Mouse (Mus musculus) cerebellum, adult 2 months (tissue): ENCODE data around the gene Dst. TPM values are rescaled to one million over a fixed set of nuclear protein-coding genes. Genes with fewer than 3 reads are reported as not detected.

Source experiments
- DNase-seq, 2 experiments: peaks; one replicate each; pipeline ENCODE4 v3.0.0; 2021
- H3K27ac ChIP-seq: fragments of 200-500 bp; 2 replicates; pipeline ENCODE4 v1.5.1; 2012; ENCODE audit warnings: low read length, control low read depth, inconsistent platforms; ENCODE audit not compliant: insufficient read depth
- H3K27me3 ChIP-seq: fragments of 200-500 bp; 2 replicates; pipeline ENCODE4 v1.6.1; 2012; ENCODE audit warnings: inconsistent platforms, mild to moderate bottlenecking, low read length, moderate library complexity; ENCODE audit not compliant: control insufficient read depth, insufficient read depth
- H3K4me1 ChIP-seq: fragments of 200-500 bp; 2 replicates; pipeline ENCODE4 v1.6.1; 2011; ENCODE audit warnings: low read length; ENCODE audit not compliant: control insufficient read depth, insufficient read depth
- H3K4me3 ChIP-seq: fragments of 200-500 bp; replicated peaks from 2 replicates; pipeline ENCODE3; 2011; ENCODE audit warnings: mild to moderate bottlenecking, low read depth, low read length, control low read depth; ENCODE audit not compliant: insufficient read depth
- CTCF ChIP-seq: fragments of 200-500 bp; IDR thresholded peaks from 2 replicates; pipeline ENCODE4 v1.5.1; 2011; ENCODE audit warnings: low read depth, mild to moderate bottlenecking, control low read depth, low read length, moderate library complexity, borderline replicate concordance; ENCODE audit not compliant: insufficient read depth
- POLR2A ChIP-seq: fragments of 200-500 bp; IDR thresholded peaks from 2 replicates; pipeline ENCODE4 v1.6.1; 2011; ENCODE audit warnings: low read length, control low read depth, borderline replicate concordance; ENCODE audit not compliant: insufficient read depth
- WGBS: fragments of 180-500 bp; shearing (Covaris S2); methylation state at CpG from one replicate; pipeline ENCODE4 v1.1.7; 2018; 5-methylcytosine and 5-hydroxymethylcytosine counted together
- polyA plus RNA-seq: library from polyadenylated mRNA; depleted of rRNA; stranded (reverse); fragments of >200 nt; gene quantifications from 2 replicates; pipeline ENCODE4 v1.2.3, GENCODE M21; 2012

Dst gene
- polyA plus RNA-seq, 1 experiment, result 148 TPM

DNA sequence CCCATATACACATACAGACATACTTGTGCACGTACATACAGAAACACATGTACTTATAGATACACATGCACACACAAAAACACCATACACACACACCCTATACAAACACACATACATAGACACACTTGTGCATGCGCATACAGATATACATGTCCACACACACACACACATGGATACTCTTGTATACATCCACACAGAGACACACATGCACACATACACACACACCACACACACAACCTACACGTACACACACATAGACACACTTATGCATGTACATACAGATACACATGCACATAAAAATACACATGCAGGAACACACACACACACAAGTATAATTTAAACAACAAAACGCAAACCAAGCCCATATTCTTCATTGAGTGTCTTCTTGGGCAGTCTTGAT, 57.8 kb downstream of the Dst start:
- Histone ChIP-seq H3K27me3 (no peaks in the 10 kb centered on the region), H3K4me3 (no peak overlapping the region), H3K27ac (no peak overlapping the region), H3K4me1 (peaks cover 5% of the 10 kb centered on the region; the same call in 1 of the 2 replicates)
- no peak for DNase-seq
- TF ChIP-seq POLR2A (no peak), CTCF (no peak)
- 84% methylated on average over 4 of the region's 4 CpGs for WGBS

DNA sequence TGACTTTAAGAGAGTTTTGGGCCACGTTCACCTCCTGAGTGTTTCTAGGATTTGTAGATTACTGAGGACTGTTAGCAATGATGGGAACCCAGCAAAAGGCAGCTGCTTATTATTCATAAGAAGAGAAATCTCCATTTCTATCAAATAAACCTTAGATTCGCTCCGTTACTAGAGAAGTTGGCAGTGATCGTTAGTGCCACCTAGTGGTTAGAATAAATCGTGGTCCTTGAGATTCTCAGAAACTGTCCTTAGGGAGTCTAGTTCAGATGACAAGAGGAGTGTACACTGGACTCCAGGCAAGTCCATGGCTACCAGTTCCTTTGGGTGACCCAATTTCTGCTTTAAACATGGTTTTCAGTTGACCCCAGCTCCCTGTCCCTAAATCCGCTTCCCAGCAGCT, 58.3 kb downstream of the Dst start:
- WGBS, result 21% methylated on average over 6 of the region's 6 CpGs
- TF ChIP-seq POLR2A (no peak), CTCF (peak; percentile 54; the same call in 1 of the 2 replicates)
- DNase-seq, result peak in 1 of 2 experiments; percentile 57
- H3K27me3 ChIP-seq, result no peaks in the 10 kb centered on the region
- H3K27ac ChIP-seq, result no peak overlapping the region
- H3K4me3 ChIP-seq, result no peak overlapping the region
- peaks cover 5% of the 10 kb centered on the region; the same call in 1 of the 2 replicates for H3K4me1 ChIP-seq

GRCm38 (mm10) chr1:33967206-33967605, 59.2 kb downstream of the Dst start:
- H3K27me3 ChIP-seq, result no peaks in the 10 kb centered on the region
- TF ChIP-seq POLR2A (no peak), CTCF (no peak)
- WGBS, result 70% methylated on average over 4 of the region's 4 CpGs
- no peak overlapping the region for H3K4me3 ChIP-seq
- no peak overlapping the region for H3K27ac ChIP-seq
- no peak for DNase-seq
- H3K4me1 ChIP-seq, result peaks cover 8% of the 10 kb centered on the region; the same call in 1 of the 2 replicates

DNA sequence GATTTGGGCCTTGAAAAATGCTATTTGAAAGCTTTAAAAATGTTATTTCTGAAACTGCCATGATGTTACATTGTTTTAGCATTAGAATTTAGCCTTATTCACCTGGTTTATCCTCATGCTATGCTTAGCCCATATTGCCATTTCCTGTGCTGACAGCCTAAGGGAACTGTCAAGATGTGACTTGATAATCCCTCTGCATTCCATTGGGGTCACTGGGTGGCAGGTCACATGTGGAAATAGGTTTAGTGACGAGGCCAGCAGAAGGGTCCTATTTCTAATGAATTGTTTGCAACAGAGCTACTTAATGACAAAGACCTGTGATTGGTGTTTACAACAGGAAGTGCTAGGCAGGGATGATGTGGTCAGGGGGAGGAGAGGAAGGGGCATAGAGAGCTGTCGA, 61.9 kb downstream of the Dst start:
- peaks cover 6% of the 10 kb centered on the region for H3K4me1 ChIP-seq
- DNase-seq, result no peak
- TF ChIP-seq POLR2A (no peak), CTCF (no peak)
- no peak overlapping the region for H3K27ac ChIP-seq
- WGBS, result 72% methylated on average over 2 of the region's 2 CpGs
- H3K4me3 ChIP-seq, result no peak overlapping the region
- H3K27me3 ChIP-seq, result no peaks in the 10 kb centered on the region

DNA sequence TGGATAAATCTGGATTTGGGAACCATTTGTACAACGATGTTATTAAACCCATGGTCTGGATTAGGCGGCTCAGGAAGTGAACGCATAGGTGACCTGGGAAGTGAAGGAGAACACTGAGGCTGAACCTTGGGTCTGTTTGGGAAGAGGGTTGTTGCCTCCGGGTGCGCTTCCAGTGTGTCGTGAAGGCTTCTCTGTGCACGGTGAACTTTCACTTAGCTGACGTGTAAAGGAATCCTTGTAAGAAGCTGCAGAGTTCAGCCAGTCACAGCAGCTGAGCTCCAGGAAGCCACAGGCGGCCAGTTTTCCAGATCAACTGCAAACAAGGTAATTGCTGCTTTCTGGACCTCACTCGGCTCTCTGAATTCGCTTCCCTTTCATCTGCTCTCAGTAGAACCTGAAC, 66.4 kb downstream of the Dst start:
- Histone ChIP-seq H3K4me3 (no peak overlapping the region), H3K27ac (no peak overlapping the region)
- 70% methylated on average over 11 of the region's 11 CpGs for WGBS

DNA sequence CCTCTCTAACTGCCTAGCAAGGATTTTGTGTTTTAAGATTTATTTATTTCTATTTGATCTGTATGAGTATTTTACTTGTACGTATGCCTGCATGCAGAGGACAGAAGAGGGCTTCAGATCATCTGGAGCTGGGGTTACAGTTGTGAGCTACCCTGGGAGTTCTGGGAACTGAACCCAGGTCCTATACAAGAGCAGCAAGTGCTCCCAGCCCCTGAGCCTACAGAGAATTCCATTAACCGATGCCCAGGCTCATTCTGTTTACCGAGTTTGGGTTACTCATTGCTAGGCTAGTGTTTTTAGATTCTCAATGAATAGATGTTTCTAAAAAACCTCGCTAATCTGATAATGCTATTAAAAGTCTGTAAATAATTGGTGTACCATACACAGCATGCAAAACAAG, 67.3 kb downstream of the Dst start:
- DNase-seq, result no peak
- TF ChIP-seq CTCF (no peak), POLR2A (no peak)
- H3K4me3 ChIP-seq, result no peak overlapping the region
- H3K27me3 ChIP-seq, result no peaks in the 10 kb centered on the region
- no peak overlapping the region for H3K27ac ChIP-seq
- WGBS, result 92% methylated on average over 4 of the region's 4 CpGs
- peaks cover 11% of the 10 kb centered on the region for H3K4me1 ChIP-seq

More for the DNA sequence above, 66.4 kb downstream of the Dst start:
- no peak for DNase-seq
- H3K4me1 ChIP-seq, result peaks cover 6% of the 10 kb centered on the region
- no peaks in the 10 kb centered on the region for H3K27me3 ChIP-seq
- TF ChIP-seq POLR2A, result no peak
- no peak for TF ChIP-seq CTCF

DNA sequence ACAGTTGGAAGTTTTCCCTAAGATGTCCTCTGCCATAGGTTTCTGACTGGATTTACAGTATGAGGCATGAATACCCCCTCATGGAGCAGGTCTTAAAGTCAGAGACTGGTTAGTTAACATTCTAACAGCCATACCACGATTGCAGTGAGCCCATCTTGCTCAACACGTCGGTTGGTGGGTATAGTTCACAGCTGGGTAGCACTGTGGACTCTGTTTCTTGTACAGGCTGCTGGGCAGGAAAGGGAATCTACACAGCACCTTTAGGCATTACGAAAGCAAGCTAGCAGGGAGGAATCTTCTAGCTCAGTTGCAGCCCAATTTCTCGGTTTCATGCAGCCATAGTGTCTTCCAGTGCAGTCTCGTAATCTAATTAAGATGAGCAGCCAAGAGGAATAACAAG, 69.8 kb downstream of the Dst start:
- WGBS, result 87% methylated on average over 6 of the region's 6 CpGs
- TF ChIP-seq CTCF (no peak), POLR2A (no peak)
- Histone ChIP-seq H3K4me1 (peaks cover 12% of the 10 kb centered on the region), H3K27ac (no peak overlapping the region), H3K4me3 (no peak overlapping the region), H3K27me3 (no peaks in the 10 kb centered on the region)
- DNase-seq, result no peak

DNA sequence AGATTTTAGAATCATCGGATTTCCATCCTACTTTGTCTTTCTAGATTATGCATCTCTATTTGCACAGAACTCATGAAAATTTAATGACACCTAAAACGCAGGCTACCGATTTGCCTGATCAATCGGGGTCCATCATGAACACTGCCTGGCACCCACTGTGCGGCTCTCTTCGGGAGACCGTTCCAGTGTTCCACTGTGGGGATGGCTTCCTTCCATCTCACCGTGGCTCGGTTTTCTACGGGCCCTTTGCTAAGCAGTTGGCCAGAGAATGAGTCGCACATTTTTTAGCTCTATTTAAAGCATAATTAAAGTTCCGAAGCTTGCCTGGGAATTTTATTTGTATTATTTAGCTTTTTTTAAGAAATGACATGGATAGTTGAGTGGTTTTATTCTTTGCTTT, 72.4 kb downstream of the Dst start:
- TF ChIP-seq CTCF (no peak), POLR2A (no peak)
- peak; percentile 48 to 49 for DNase-seq
- Histone ChIP-seq H3K4me1 (peaks cover 9% of the 10 kb centered on the region; the same call in 1 of the 2 replicates), H3K27me3 (no peaks in the 10 kb centered on the region), H3K4me3 (no peak overlapping the region), H3K27ac (no peak overlapping the region)
- 12% methylated on average over 12 of the region's 12 CpGs for WGBS

GRCm38 (mm10) chr1:33989643-33990042, 81.6 kb downstream of the Dst start:
- no peak for DNase-seq
- TF ChIP-seq CTCF (no peak), POLR2A (no peak)
- WGBS, result 92% methylated on average over 13 of the region's 13 CpGs
- Histone ChIP-seq H3K27me3 (no peaks in the 10 kb centered on the region), H3K4me1 (peaks cover 9% of the 10 kb centered on the region), H3K4me3 (no peak overlapping the region), H3K27ac (no peak overlapping the region)
